Mouse (Mus musculus) testis, adult 2 months (tissue): ENCODE results near the gene Klf7.

Experiments
- CTCF ChIP-seq: fragments of 200-500 bp; IDR thresholded peaks from 2 replicates; pipeline ENCODE4 v1.5.1; 2012; ENCODE audit warnings: low read depth, mild to moderate bottlenecking, inconsistent platforms, low read length, moderate library complexity; ENCODE audit not compliant: control insufficient read depth, insufficient read depth, insufficient replicate concordance
- POLR2A ChIP-seq: fragments of 200-500 bp; IDR thresholded peaks from 2 replicates; pipeline ENCODE4 v1.6.1; 2012; ENCODE audit warnings: low read depth, mild to moderate bottlenecking, inconsistent platforms, low read length, moderate library complexity; ENCODE audit not compliant: control insufficient read depth

- TF ChIP-seq POLR2A (no peak), CTCF (no peak)
These were observed 103.5 kb downstream of the Klf7 start for GRCm38 (mm10) chr1:64018466-64019077.
